Mouse (Mus musculus) C2C12 (cell line): Measurements from ENCODE around the gene Prkci. TPM values are rescaled to one million over a fixed set of nuclear protein-coding genes. Genes with fewer than 3 reads are reported as not detected.

Source experiments
- H3K27me3 ChIP-seq: one replicate; pipeline ENCODE4 v1.6.1; 2011; ENCODE audit not compliant: control insufficient read depth, insufficient read depth, insufficient read length
- H3K36me3 ChIP-seq: one replicate; pipeline ENCODE4 v1.6.1; 2011; ENCODE audit not compliant: control insufficient read depth, insufficient read depth
- H3K4me3 ChIP-seq: one replicate; pipeline ENCODE4 v1.5.1; 2011; ENCODE audit warnings: mild to moderate bottlenecking, control low read depth; ENCODE audit not compliant: poor library complexity, insufficient read depth, severe bottlenecking
- H3K79me2 ChIP-seq: one replicate; pipeline ENCODE4 v1.6.1; 2011; ENCODE audit not compliant: control insufficient read depth, insufficient read depth
- H3K79me3 ChIP-seq: one replicate; pipeline ENCODE4 v1.6.1; 2011; ENCODE audit warnings: low read depth, control low read depth
- H3ac ChIP-seq: one replicate; pipeline ENCODE3; 2011; ENCODE audit warnings: low read depth; ENCODE audit not compliant: control insufficient read depth, insufficient read length
- CEBPB ChIP-seq: IDR thresholded peaks from one replicate; pipeline ENCODE4 v1.6.1; 2011; ENCODE audit warnings: low read depth, mild to moderate bottlenecking, control low read depth, moderate library complexity
- CTCF ChIP-seq: IDR thresholded peaks from one replicate; pipeline ENCODE4 v1.5.1; 2011; ENCODE audit not compliant: control insufficient read depth, insufficient read depth, insufficient read length
- FOSL1 ChIP-seq: IDR thresholded peaks from one replicate; pipeline ENCODE4 v1.8.0; 2011; ENCODE audit warnings: mild to moderate bottlenecking, low read length; ENCODE audit not compliant: poor library complexity, insufficient read depth, severe bottlenecking
- MAX ChIP-seq: IDR thresholded peaks from one replicate; pipeline ENCODE4 v1.6.1; 2011; ENCODE audit warnings: mild to moderate bottlenecking, control low read depth
- MYOD1 ChIP-seq: IDR thresholded peaks from one replicate; pipeline ENCODE4 v1.6.1; 2011; ENCODE audit warnings: low read depth; ENCODE audit not compliant: control insufficient read depth, insufficient read length
- MYOG ChIP-seq: IDR thresholded peaks from one replicate; pipeline ENCODE4 v1.6.1; 2011; ENCODE audit not compliant: control insufficient read depth, insufficient read length; ENCODE audit errors: extremely low read depth
- USF1 ChIP-seq: IDR thresholded peaks from one replicate; pipeline ENCODE4 v1.6.1; 2011; ENCODE audit warnings: low read depth, mild to moderate bottlenecking, control low read depth, moderate library complexity
- microRNA-seq: library from miRNA; unstranded; fragments of <30 nt; microRNA quantifications from one replicate; pipeline ENCODE4, GENCODE M21; 2019; ENCODE audit warnings: borderline microRNAs expressed
- polyA plus RNA-seq: library from polyadenylated mRNA; unstranded; fragments of >200 nt; fragmentation: generic; extraction: Trizol; gene quantifications from one replicate; pipeline ENCODE4 v1.2.1, GENCODE M21; 2012; ENCODE audit warnings: missing spikeins

Prkci gene
- polyA plus RNA-seq, 1 experiment: 17.5 TPM

DNA sequence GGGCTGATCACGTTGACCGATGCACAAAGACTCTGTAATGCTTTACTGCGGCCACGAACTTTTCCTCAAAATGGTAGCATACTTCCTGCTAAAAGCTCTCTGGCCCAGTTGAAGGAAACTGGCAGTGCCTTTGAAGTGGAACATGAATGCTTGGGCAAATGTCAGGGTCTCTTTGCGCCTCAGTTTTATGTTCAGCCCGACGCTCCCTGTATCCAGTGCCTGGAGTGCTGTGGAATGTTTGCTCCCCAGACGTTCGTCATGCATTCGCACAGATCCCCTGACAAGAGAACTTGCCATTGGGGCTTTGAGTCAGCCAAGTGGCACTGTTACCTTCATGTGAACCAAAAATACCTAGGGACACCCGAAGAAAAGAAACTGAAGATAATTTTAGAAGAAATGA is 102.4 kb downstream of the Prkci start:
- Histone ChIP-seq H3K27me3 (no peaks in the 10 kb centered on the region), H3K36me3 (peaks cover 56% of the 10 kb centered on the region), H3K79me3 (peaks cover 75% of the 10 kb centered on the region), H3K79me2 (peaks cover 79% of the 10 kb centered on the region), H3K4me3 (no peak overlapping the region), H3ac (peak overlapping the region; percentile 19)
- no peak for TF ChIP-seq CEBPB
- TF ChIP-seq MAX: no peak
- no peak for TF ChIP-seq MYOG
- TF ChIP-seq CTCF: no peak
- no peak for TF ChIP-seq USF1
- no peak for TF ChIP-seq FOSL1
- no peak for TF ChIP-seq MYOD1

DNA sequence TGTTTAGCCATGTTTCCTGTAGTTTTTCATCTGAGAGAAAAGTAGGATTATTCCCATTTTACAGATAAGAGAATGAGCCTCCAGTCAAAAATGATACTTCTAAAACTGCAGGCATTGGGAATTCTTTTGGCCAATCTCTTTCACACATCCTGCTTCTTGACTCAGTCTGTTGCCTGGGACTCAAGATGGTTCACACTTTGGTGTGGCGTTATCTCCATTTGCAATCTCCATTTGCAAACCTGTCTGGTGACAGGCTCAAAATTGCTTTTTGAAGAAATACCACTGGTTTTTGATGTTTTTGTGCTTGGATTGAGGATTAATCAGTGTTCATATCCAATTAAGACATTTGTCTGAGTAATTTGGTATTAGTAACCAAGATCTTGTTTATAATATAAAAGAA is 103.0 kb downstream of the Prkci start:
- H3K4me3 ChIP-seq: no peak overlapping the region
- no peaks in the 10 kb centered on the region for H3K27me3 ChIP-seq
- H3K79me2 ChIP-seq: peaks cover 85% of the 10 kb centered on the region
- H3K79me3 ChIP-seq: peaks cover 81% of the 10 kb centered on the region
- no peak overlapping the region for H3ac ChIP-seq
- peaks cover 62% of the 10 kb centered on the region for H3K36me3 ChIP-seq
- TF ChIP-seq MYOD1: no peak
- TF ChIP-seq CTCF: no peak
- no peak for TF ChIP-seq MAX
- no peak for TF ChIP-seq MYOG
- no peak for TF ChIP-seq FOSL1
- no peak for TF ChIP-seq CEBPB
- TF ChIP-seq USF1: no peak

DNA sequence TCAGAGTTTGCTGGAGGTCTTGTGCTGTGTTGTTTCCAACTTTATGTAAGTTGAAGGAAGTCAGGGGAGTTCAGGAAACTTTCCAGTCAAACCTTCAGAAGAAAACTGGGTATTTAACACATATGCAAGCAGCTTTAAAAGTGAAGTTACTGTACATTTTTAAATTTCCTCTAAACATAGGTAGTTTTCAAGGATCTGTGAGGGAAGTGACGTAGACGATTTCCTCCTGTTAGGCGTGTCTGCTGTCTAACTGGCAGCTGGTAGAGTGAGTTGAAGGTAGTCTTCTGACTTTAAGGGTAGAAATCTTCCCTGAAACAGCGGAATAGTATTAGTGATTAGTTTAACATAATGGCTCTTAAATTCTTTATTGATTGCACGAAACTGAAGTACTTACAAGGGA is 104.5 kb downstream of the Prkci start:
- peaks cover 94% of the 10 kb centered on the region for H3K79me3 ChIP-seq
- TF ChIP-seq USF1: no peak
- H3K36me3 ChIP-seq: peaks cover 71% of the 10 kb centered on the region
- H3ac ChIP-seq: no peak overlapping the region
- peaks cover 99% of the 10 kb centered on the region for H3K79me2 ChIP-seq
- no peak overlapping the region for H3K4me3 ChIP-seq
- no peaks in the 10 kb centered on the region for H3K27me3 ChIP-seq

DNA sequence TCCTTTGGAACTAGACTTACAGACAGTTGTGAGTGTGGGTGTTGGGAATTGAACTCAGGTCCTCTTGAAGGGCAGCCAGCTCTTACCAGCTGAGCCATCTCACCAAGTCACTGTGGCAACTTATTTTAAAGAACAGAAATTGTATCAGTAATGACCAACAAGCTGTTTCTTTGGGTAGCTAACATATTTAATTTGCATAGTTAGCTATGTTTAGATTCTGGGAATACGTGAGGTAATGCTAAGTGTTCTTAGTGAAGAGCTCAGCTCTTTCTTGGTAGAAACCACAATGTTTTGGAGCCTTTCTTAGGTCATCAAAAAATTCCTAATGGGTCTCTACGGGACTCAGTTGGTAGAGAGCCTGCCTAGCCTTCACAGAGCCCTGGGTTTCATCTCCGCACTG is 105.3 kb downstream of the Prkci start:
- Histone ChIP-seq H3K79me3 (peaks cover 99% of the 10 kb centered on the region), H3K27me3 (no peaks in the 10 kb centered on the region), H3K4me3 (no peak overlapping the region), H3K79me2 (peaks cover 100% of the 10 kb centered on the region), H3K36me3 (peaks cover 71% of the 10 kb centered on the region), H3ac (no peak overlapping the region)
- TF ChIP-seq FOSL1: no peak
- TF ChIP-seq MYOG: no peak
- TF ChIP-seq MYOD1: no peak
- no peak for TF ChIP-seq MAX
- TF ChIP-seq USF1: no peak
- TF ChIP-seq CTCF: no peak
- TF ChIP-seq CEBPB: no peak

Small RNAs within 50 kb of the gene (microRNA-seq; reads per million reads assigned to microRNA genes)
- gene Mir7008: 0.44 reads per million, percentile 6 among the genes with 10 or more reads in this experiment

Other genes with a start within 250 kb of the Prkci start
- not detected for gene Samd7, start 249.5 kb upstream of the Prkci start, polyA plus RNA-seq
- 13.0 TPM for gene Sec62, start 202.9 kb upstream of the Prkci start, polyA plus RNA-seq
- 0.07 TPM for gene Gpr160, start 139.8 kb upstream of the Prkci start, polyA plus RNA-seq
- 4.6 TPM for gene Phc3, start 26.3 kb upstream of the Prkci start, polyA plus RNA-seq
- 15.0 TPM for gene Skil, start 99.3 kb downstream of the Prkci start, polyA plus RNA-seq
- not detected for gene Cldn11, start 154.2 kb downstream of the Prkci start, polyA plus RNA-seq